Mouse (Mus musculus): ENCODE measurements at regions not wholly inside any gene's neighbourhood (a gene's known extent, or its start where the extent isn't known, plus 50 kb on each side); places are given as distances from the start of the nearest gene placed in this dataset.

DNA sequence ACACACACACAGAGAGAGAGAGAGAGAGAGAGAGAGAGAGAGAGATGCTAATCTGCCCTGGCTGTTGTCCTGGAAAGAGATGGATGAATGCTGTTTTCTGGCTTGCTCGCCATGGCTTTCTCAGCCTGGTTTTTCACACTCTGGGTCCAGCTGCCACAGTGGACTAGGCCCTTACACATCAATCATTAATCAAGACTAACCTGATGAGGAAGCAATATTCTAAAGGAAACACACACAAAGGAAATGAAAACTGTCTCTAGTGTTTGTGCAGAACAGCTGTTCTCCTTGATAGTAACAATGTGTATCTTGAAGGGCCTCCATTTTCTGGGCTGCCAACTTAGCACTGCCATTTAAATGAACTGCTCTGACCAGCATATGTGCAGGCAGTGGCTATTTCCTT lies 248.9 kb upstream of the Gadl1 start:
- DNase-seq (ENCODE audit: low spot score) (no peak), ATAC-seq (ENCODE audit: insufficient read depth, low read depth) (no peak)
- no peak overlapping the region for H3K27ac ChIP-seq (ENCODE audit: low read depth)
- no peak overlapping the region for H3K9ac ChIP-seq (replicated peaks; ENCODE audit: low read depth, low read length)
- no peaks in the 10 kb centered on the region for H3K27me3 ChIP-seq (ENCODE audit: control insufficient read depth, insufficient read depth, low read length)
- no peak overlapping the region for H3K4me3 ChIP-seq (ENCODE audit: low read depth, low read length)
- H3K36me3 ChIP-seq (replicated peaks; ENCODE audit: control insufficient read depth, insufficient read depth, low read length): no peaks in the 10 kb centered on the region
- WGBS: 70% methylated on average over 1 of the region's 1 CpGs
- H3K4me2 ChIP-seq (ENCODE audit: low read depth, low read length): no peak overlapping the region
- no peaks in the 10 kb centered on the region for H3K4me1 ChIP-seq (ENCODE audit: control insufficient read depth, insufficient read depth)
- TF ChIP-seq CTCF (IDR thresholded peaks at IDR 0.05; ENCODE audit: low read depth) (no peak), EP300 (IDR thresholded peaks at IDR 0.05; ENCODE audit: low read depth) (no peak)
- H3K9me3 ChIP-seq (replicated peaks; ENCODE audit: control insufficient read depth, low read length): 0 out of 2 replicates have a peak, but pooled peaks cover 4% of the 10 kb centered on the region

DNA sequence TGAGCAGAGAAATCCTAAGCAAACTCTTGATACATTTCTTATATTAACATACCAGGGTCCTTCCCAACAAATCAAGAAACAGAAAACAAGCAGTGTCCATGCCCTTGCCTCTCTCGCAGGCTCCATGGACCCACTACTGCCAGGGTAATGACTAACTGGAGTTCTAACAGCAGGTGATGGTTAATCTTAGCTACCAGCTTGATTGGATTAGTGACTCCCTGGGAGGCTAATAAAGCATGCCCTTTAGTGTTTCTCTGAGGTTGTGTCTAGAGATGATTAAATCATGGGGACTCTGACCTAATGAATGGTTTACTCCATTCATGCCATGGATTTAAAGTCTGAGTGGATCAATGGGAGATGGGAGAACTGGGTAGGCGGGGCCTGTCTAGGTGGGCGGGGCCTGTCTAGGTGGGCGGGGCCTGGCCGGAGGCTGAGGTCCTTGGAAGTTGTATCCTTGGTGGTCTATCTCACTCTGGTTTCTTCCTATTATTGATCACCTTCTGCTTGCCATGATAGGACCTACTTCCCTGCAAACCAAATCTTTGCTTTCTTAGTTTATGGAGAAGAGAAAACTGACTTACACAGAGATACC lies 247.3 kb upstream of the Gadl1 start:
- Histone ChIP-seq H3K4me1 (ENCODE audit: control insufficient read depth, insufficient read depth) (no peaks in the 10 kb centered on the region), H3K4me2 (ENCODE audit: low read depth, low read length) (no peak overlapping the region), H3K36me3 (replicated peaks; ENCODE audit: control insufficient read depth, insufficient read depth, low read length) (no peaks in the 10 kb centered on the region), H3K9ac (replicated peaks; ENCODE audit: low read depth, low read length) (no peak overlapping the region), H3K9me3 (replicated peaks; ENCODE audit: control insufficient read depth, low read length) (0 out of 2 replicates have a peak, but pooled peaks cover 4% of the 10 kb centered on the region), H3K27me3 (ENCODE audit: control insufficient read depth, insufficient read depth, low read length) (no peaks in the 10 kb centered on the region), H3K27ac (ENCODE audit: low read depth) (no peak overlapping the region), H3K4me3 (ENCODE audit: low read depth, low read length) (no peak overlapping the region)
- ATAC-seq (ENCODE audit: insufficient read depth, low read depth): no peak
- 63% methylated on average over 5 of the region's 5 CpGs for WGBS
- no peak for TF ChIP-seq CTCF (IDR thresholded peaks at IDR 0.05; ENCODE audit: low read depth)
- TF ChIP-seq EP300 (IDR thresholded peaks at IDR 0.05; ENCODE audit: low read depth): no peak
- DNase-seq (ENCODE audit: low spot score): no peak

DNA sequence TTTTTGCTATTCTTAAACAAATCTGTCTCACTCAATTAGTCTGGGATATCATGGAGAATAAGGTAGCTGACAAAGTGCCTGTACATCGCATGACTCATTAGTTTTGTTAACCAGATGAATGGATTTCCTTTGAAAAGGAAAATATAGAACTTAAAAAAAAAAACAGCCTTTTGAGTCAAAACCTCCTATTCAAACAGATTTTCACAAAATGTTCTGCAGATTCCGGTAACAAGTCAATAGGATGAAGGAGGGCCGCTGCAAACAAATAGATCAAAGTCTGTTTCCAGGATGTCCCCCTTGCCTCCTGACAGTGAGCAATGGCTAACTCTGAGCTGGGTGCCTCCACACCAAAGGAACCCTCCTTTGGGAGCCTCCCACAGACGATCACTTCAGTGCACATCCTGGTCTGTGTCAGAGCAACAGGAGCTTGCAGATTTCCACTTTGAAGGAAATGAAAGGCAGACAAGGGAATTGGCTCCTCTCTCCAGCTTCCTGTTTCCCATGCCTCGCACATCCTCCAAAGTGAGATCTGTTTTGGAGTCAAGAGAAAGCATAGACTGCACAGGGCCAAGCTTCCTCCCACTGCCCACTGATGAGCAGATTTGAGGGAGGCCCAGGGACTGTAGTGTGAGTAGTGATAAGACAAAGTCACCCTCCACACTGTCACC lies 243.8 kb upstream of the Gadl1 start:
- Histone ChIP-seq H3K4me1 (ENCODE audit: control insufficient read depth, insufficient read depth) (no peaks in the 10 kb centered on the region), H3K4me3 (ENCODE audit: low read depth, low read length) (no peak overlapping the region), H3K27ac (ENCODE audit: low read depth) (peak overlapping the region; percentile 64), H3K9me3 (replicated peaks; ENCODE audit: control insufficient read depth, low read length) (no peaks in the 10 kb centered on the region), H3K4me2 (ENCODE audit: low read depth, low read length) (no peak overlapping the region), H3K36me3 (replicated peaks; ENCODE audit: control insufficient read depth, insufficient read depth, low read length) (no peaks in the 10 kb centered on the region), H3K27me3 (ENCODE audit: control insufficient read depth, insufficient read depth, low read length) (no peaks in the 10 kb centered on the region), H3K9ac (replicated peaks; ENCODE audit: low read depth, low read length) (no peak overlapping the region)
- TF ChIP-seq EP300 (IDR thresholded peaks at IDR 0.05; ENCODE audit: low read depth) (peak; percentile 66; the same call in 1 of the 2 replicates), CTCF (IDR thresholded peaks at IDR 0.05; ENCODE audit: low read depth) (no peak)
- DNase-seq (ENCODE audit: low spot score) (peak; percentile 55), ATAC-seq (ENCODE audit: insufficient read depth, low read depth) (peak; percentile 71)
- WGBS: 51% methylated on average over 5 of the region's 5 CpGs

DNA sequence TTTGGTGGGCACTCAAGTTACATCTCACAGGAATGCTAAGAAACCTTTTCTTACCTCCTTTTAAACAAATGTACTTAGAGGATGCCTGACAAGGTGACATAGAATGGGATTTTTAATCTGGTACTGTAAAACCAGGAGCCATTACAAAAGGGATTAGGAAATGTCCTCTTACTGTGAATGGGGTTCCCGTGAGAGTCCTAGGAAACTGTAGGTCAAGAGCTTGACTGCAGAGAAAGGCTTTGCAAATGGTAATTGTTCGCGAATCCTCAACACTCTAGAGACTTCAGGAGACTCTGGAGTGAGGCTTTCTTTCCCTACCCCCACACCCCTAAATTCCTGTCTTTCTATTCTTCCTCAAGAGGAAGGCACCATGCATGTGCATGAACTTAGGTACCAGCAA lies 242.7 kb upstream of the Gadl1 start:
- H3K27ac ChIP-seq (ENCODE audit: low read depth): no peak overlapping the region
- no peaks in the 10 kb centered on the region for H3K9me3 ChIP-seq (replicated peaks; ENCODE audit: control insufficient read depth, low read length)
- WGBS: 83% methylated on average over 3 of the region's 3 CpGs
- H3K27me3 ChIP-seq (ENCODE audit: control insufficient read depth, insufficient read depth, low read length): no peaks in the 10 kb centered on the region
- DNase-seq (ENCODE audit: low spot score): no peak
- H3K4me2 ChIP-seq (ENCODE audit: low read depth, low read length): no peak overlapping the region
- ATAC-seq (ENCODE audit: insufficient read depth, low read depth): no peak
- H3K9ac ChIP-seq (replicated peaks; ENCODE audit: low read depth, low read length): no peak overlapping the region
- no peaks in the 10 kb centered on the region for H3K36me3 ChIP-seq (replicated peaks; ENCODE audit: control insufficient read depth, insufficient read depth, low read length)
- no peak overlapping the region for H3K4me3 ChIP-seq (ENCODE audit: low read depth, low read length)
- no peak for TF ChIP-seq CTCF (IDR thresholded peaks at IDR 0.05; ENCODE audit: low read depth)
- no peaks in the 10 kb centered on the region for H3K4me1 ChIP-seq (ENCODE audit: control insufficient read depth, insufficient read depth)

DNA sequence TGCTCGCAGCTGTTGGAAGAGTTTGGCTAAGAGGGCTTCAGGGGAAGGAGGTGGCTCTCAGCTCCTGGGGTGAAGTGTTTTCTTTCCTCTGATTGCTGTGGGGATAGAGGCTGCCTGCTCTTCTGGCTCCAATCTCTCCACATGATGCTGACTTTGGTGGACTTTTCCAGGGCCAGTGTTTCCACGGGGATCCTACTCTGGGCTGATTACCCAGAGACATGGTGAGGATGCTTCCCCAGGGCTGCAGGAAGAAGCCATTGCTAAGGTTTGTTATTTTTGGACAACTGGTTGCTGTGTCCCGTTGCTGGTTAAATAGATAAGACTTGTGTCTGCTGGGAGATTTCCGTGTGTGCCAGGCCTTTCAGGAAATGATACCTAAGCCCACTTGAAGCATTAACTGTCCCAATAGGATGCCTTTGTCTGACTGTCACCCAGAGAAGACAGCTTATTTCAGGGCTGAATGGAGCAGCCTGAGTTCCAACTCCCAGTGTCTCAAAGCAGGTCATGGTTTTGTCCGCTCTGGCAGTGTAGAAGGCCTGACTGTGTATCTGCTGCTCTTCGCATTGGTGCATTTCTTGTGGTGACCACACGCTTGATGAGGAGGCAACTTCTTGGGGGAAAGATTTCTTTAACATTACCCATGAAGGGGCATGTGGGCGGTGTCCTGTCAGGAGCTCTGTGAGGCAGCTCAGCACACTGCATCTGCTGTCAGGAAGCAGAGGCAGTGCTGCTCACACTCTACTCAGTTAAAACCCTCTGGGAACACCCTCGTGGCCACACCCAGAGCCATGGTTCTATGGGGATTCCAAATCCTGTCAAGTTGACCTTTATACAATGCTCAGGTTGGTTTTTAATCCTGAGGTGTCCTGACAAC lies 228.3 kb upstream of the Gadl1 start:
- Histone ChIP-seq H3K27ac (ENCODE audit: low read depth) (peak overlapping the region; percentile 46), H3K36me3 (replicated peaks; ENCODE audit: control insufficient read depth, insufficient read depth, low read length) (no peaks in the 10 kb centered on the region), H3K9ac (replicated peaks; ENCODE audit: low read depth, low read length) (no peak overlapping the region), H3K4me2 (ENCODE audit: low read depth, low read length) (no peak overlapping the region), H3K4me3 (ENCODE audit: low read depth, low read length) (no peak overlapping the region), H3K9me3 (replicated peaks; ENCODE audit: control insufficient read depth, low read length) (no peaks in the 10 kb centered on the region), H3K27me3 (ENCODE audit: control insufficient read depth, insufficient read depth, low read length) (no peaks in the 10 kb centered on the region), H3K4me1 (ENCODE audit: control insufficient read depth, insufficient read depth) (no peaks in the 10 kb centered on the region)
- 0 out of 2 replicates have a peak, but pooled peaks have one; percentile 45 for TF ChIP-seq EP300 (IDR thresholded peaks at IDR 0.05; ENCODE audit: low read depth)
- TF ChIP-seq CTCF (IDR thresholded peaks at IDR 0.05; ENCODE audit: low read depth): no peak
- ATAC-seq (ENCODE audit: insufficient read depth, low read depth) (peak; percentile 71), DNase-seq (ENCODE audit: low spot score) (peak; percentile 41)
- 38% methylated on average over 9 of the region's 9 CpGs for WGBS
